Mouse (Mus musculus): ENCODE measurements around the gene Hesx1.
A peak's percentile ranks its signal among the peaks of the same experiment; 100 is the strongest.

The Hesx1 gene

GRCm38 (mm10) chr14:27011561-27011960 lies 17.3 kb downstream of the Hesx1 start:
- peak; percentile 76 for DNase-seq (ENCODE audit: low read depth, low spot score)

GRCm38 (mm10) chr14:27013658-27014057 lies 19.4 kb downstream of the Hesx1 start:
- DNase-seq (ENCODE audit: low read depth, low spot score), result peak; percentile 40

GRCm38 (mm10) chr14:27017936-27018335 lies 23.7 kb downstream of the Hesx1 start:
- no peak for DNase-seq (ENCODE audit: low read depth, low spot score)

- DNase-seq (ENCODE audit: low read depth, low spot score), result no peak
Observed at GRCm38 (mm10) chr14:27019850-27020249, 25.6 kb downstream of the Hesx1 start.

GRCm38 (mm10) chr14:27022876-27023275 lies 28.7 kb downstream of the Hesx1 start:
- DNase-seq (ENCODE audit: low read depth, low spot score), result peak; percentile 88

GRCm38 (mm10) chr14:27024664-27025063 lies 30.4 kb downstream of the Hesx1 start:
- no peak for DNase-seq (ENCODE audit: low read depth, low spot score)

- peak; percentile 88 for DNase-seq (ENCODE audit: low read depth, low spot score)
Observed at GRCm38 (mm10) chr14:27029771-27030173, 35.6 kb downstream of the Hesx1 start.

GRCm38 (mm10) chr14:27031142-27031541 lies 36.9 kb downstream of the Hesx1 start:
- DNase-seq (ENCODE audit: low read depth, low spot score), result peak; percentile 92

GRCm38 (mm10) chr14:27037513-27037912 lies 43.3 kb downstream of the Hesx1 start:
- DNase-seq (ENCODE audit: low read depth, low spot score), result no peak

GRCm38 (mm10) chr14:27038783-27039182 lies 44.6 kb downstream of the Hesx1 start, which contains the start of gene Il17rd:
Il17rd (plus strand) TSS chr14:27038941.
- DNase-seq (ENCODE audit: low read depth, low spot score), result peak; percentile 97

GRCm38 (mm10) chr14:27039281-27040248 lies 45.3 kb downstream of the Hesx1 start:
- DNase-seq (ENCODE audit: low read depth, low spot score), result peak; percentile 92

- no peak for DNase-seq (ENCODE audit: low read depth, low spot score)
Observed at GRCm38 (mm10) chr14:27040451-27040850, 46.2 kb downstream of the Hesx1 start.

GRCm38 (mm10) chr14:27042280-27042983 lies 48.2 kb downstream of the Hesx1 start:
- DNase-seq (ENCODE audit: low read depth, low spot score), result no peak

- no peak for DNase-seq (ENCODE audit: low read depth, low spot score)
Observed at GRCm38 (mm10) chr14:27043416-27043815, 49.2 kb downstream of the Hesx1 start.

GRCm38 (mm10) chr14:27044221-27044966 lies 50.2 kb downstream of the Hesx1 start:
- DNase-seq (ENCODE audit: low read depth, low spot score), result peak; percentile 90

- peak; percentile 95 for DNase-seq (ENCODE audit: low read depth, low spot score)
Observed at GRCm38 (mm10) chr14:27044967-27045361, 50.7 kb downstream of the Hesx1 start.

GRCm38 (mm10) chr14:27048231-27048956 lies 54.2 kb downstream of the Hesx1 start:
- peak; percentile 87 for DNase-seq (ENCODE audit: low read depth, low spot score)

GRCm38 (mm10) chr14:27050043-27050442 lies 55.8 kb downstream of the Hesx1 start:
- DNase-seq (ENCODE audit: low read depth, low spot score), result no peak

- peak; percentile 61 for DNase-seq (ENCODE audit: low read depth, low spot score)
Observed at GRCm38 (mm10) chr14:27050560-27051510, 56.6 kb downstream of the Hesx1 start.

GRCm38 (mm10) chr14:27051511-27051895 lies 57.3 kb downstream of the Hesx1 start:
- DNase-seq (ENCODE audit: low read depth, low spot score), result no peak

Data from R1 (cell line).